9 mouse cellular contexts compared by ENCODE assay signal in the genomic region with DNA sequence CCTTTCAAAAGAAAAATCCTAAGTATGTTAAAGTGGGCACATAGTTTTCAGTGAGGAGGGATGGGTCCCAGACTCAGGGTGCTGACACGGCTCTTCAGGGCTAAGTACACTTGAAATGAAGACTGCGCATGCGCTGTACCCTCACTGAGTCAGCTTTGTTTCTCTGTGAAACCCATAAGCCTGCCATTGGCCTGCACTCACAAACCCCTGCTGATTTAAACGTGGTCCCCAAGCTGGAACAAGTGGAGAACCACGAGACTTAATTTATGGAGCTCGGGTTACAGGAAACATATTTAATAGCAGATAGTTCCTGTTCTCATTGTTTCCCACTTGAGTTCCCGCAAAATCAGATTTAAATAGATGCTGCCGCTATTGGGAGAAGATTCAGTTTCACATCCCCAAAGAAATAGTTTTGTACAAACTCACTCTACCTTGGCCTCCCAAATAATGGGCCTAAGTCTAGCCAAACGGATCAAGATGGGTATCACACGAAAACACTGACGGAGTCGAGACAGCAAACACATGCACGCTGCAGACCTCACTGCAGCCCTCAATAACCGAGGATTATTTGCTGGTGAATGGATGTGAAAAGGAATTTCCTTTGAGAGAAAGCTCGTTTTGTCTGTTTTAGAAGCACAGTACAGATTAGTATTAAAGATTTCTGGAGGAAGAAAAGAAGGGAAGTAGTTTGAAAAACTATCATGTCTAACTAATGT. TPM values are rescaled to one million over a fixed set of nuclear protein-coding genes. Genes with fewer than 3 reads are reported as not detected.
DNase-seq lines count a peak whose midpoint lies in the region; ATAC-seq and TF ChIP-seq lines count a peak whose summit lies in the region.
"Had no signal": no experiment of that assay in that cellular context is flagged by ENCODE, and none has a peak within 500 bp of the region (broad histone marks: within the 10 kb centered on the region; RNA-seq: fewer than 3 reads in every experiment).

No protein-coding gene starts in this region.

- intact Hi-C loops in heart, postnatal 25 days (cut with DNase I): no loop called here
- intact Hi-C loops in heart, postnatal 36 days (cut with DNase I): no loop called here

- H3K27ac ChIP-seq in heart, postnatal 0 days (ENCODE audit: low read depth): no peak overlapping the region
- no peak overlapping the region for H3K27ac ChIP-seq in embryonic facial prominence, embryonic 13.5 days
- H3K27ac ChIP-seq in kidney, embryonic 15.5 days: 0 out of 2 replicates have a peak overlapping the region, but pooled peaks have one; percentile 45

- no peak for TF ChIP-seq EP300 in heart, postnatal 0 days (IDR thresholded peaks at IDR 0.05; ENCODE audit: low read depth)

- ATAC-seq in heart, postnatal 0 days (ENCODE audit: insufficient read depth, low read depth): no peak
- 0 out of 2 replicates have a peak, but pooled peaks have one; percentile 32 for ATAC-seq in embryonic facial prominence, embryonic 13.5 days (ENCODE audit: insufficient number of reproducible peaks, insufficient read depth, low FRiP score, low TSS enrichment, low read depth)
- no peak for ATAC-seq in kidney, embryonic 15.5 days (replicated peaks; ENCODE audit: low FRiP score)

- DNase-seq in heart, postnatal 0 days (ENCODE audit: low spot score): no peak
- no peak for DNase-seq in heart, postnatal 25 days (ENCODE audit: low spot score)
- DNase-seq in lung, adult 18-20 months: peak; percentile 32 to 42
- DNase-seq in right cerebral cortex, postnatal 14 days: peak; percentile 37
- DNase-seq in adipocyte (ENCODE audit: low spot score): no peak
- DNase-seq in heart, postnatal 36 days: no peak

- H3K27me3 ChIP-seq in heart, postnatal 0 days (ENCODE audit: control insufficient read depth, insufficient read depth, low read length): no peaks in the 10 kb centered on the region
- H3K27me3 ChIP-seq in embryonic facial prominence, embryonic 13.5 days: 0 out of 2 replicates have a peak, but pooled peaks cover 3% of the 10 kb centered on the region
- H3K27me3 ChIP-seq in kidney, embryonic 15.5 days: 0 out of 2 replicates have a peak, but pooled peaks cover 2% of the 10 kb centered on the region
- H3K27me3 ChIP-seq: megakaryocyte, embryonic 14.5 days had no signal

- no peak for TF ChIP-seq CTCF in heart, postnatal 0 days (IDR thresholded peaks at IDR 0.05; ENCODE audit: low read depth)

- H3K9ac ChIP-seq in heart, postnatal 0 days (replicated peaks; ENCODE audit: low read depth, low read length): no peak overlapping the region
- H3K9ac ChIP-seq in embryonic facial prominence, embryonic 13.5 days: no peak overlapping the region
- no peak overlapping the region for H3K9ac ChIP-seq in kidney, embryonic 15.5 days

- H3K4me2 ChIP-seq in heart, postnatal 0 days (ENCODE audit: low read depth, low read length): 0 out of 2 replicates have a peak overlapping the region, but pooled peaks have one; percentile 6
- H3K4me2 ChIP-seq in embryonic facial prominence, embryonic 13.5 days: peak overlapping the region; percentile 9
- 0 out of 2 replicates have a peak overlapping the region, but pooled peaks have one; percentile 14 for H3K4me2 ChIP-seq in kidney, embryonic 15.5 days

- H3K4me3 ChIP-seq in heart, postnatal 0 days (ENCODE audit: low read depth, low read length): no peak overlapping the region
- H3K4me3 ChIP-seq in embryonic facial prominence, embryonic 13.5 days: no peak overlapping the region
- H3K4me3 ChIP-seq in kidney, embryonic 15.5 days (replicated peaks): no peak overlapping the region
- H3K4me3 ChIP-seq: megakaryocyte, embryonic 14.5 days had no signal

- H3K9me3 ChIP-seq in heart, postnatal 0 days (replicated peaks; ENCODE audit: control insufficient read depth, low read length): no peaks in the 10 kb centered on the region
- H3K9me3 ChIP-seq in embryonic facial prominence, embryonic 13.5 days: no peaks in the 10 kb centered on the region
- H3K9me3 ChIP-seq in kidney, embryonic 15.5 days (replicated peaks): no peaks in the 10 kb centered on the region
- H3K9me3 ChIP-seq: megakaryocyte, embryonic 14.5 days had no signal

- H3K36me3 ChIP-seq in heart, postnatal 0 days (replicated peaks; ENCODE audit: control insufficient read depth, insufficient read depth, low read length): no peaks in the 10 kb centered on the region
- no peaks in the 10 kb centered on the region for H3K36me3 ChIP-seq in embryonic facial prominence, embryonic 13.5 days
- H3K36me3 ChIP-seq in kidney, embryonic 15.5 days: no peaks in the 10 kb centered on the region

- 56% methylated on average over 15 of the region's 15 CpGs for WGBS in heart, postnatal 0 days
- 36% methylated on average over 15 of the region's 15 CpGs for WGBS in embryonic facial prominence, embryonic 13.5 days
- WGBS in kidney, embryonic 15.5 days: 46% methylated on average over 15 of the region's 15 CpGs

- H3K4me1 ChIP-seq in heart, postnatal 0 days (ENCODE audit: control insufficient read depth, insufficient read depth): no peaks in the 10 kb centered on the region
- H3K4me1 ChIP-seq in embryonic facial prominence, embryonic 13.5 days: peaks cover 7% of the 10 kb centered on the region
- H3K4me1 ChIP-seq in kidney, embryonic 15.5 days: no peaks in the 10 kb centered on the region
- H3K4me1 ChIP-seq: megakaryocyte, embryonic 14.5 days had no signal

RNA-seq across cellular contexts. Expression of a gene that starts 36.5 kb away (rescaled TPM):
- not detected in 2 replicates for total RNA-seq in heart, postnatal 0 days (2014; rRNA removed; ENCODE audit: low replicate concordance)
- polyA plus RNA-seq in heart, postnatal 0 days (2015; fragmentation: Nextera tagmentation; extraction: Ambion mirVana): 0.04 and 0.08 TPM in 2 replicates
- under 1 TPM; 0.05 to 0.06 TPM for total RNA-seq in heart, postnatal 25 days (2021)
- polyA plus RNA-seq in embryonic facial prominence, embryonic 13.5 days (2015; fragmentation: Nextera tagmentation; extraction: Ambion mirVana): 16.0 and 16.8 TPM in 2 replicates
- polyA plus RNA-seq in kidney, embryonic 15.5 days (2015; fragmentation: Nextera tagmentation; extraction: Ambion mirVana): 6.9 and 7.8 TPM in 2 replicates
- total RNA-seq in heart, postnatal 36 days (2021): under 1 TPM in 1 of 2 experiments, not detected in 1; 0.08 TPM

RNA-seq across cellular contexts. Expression of a gene that starts 54.3 kb away (rescaled TPM):
- total RNA-seq in heart, postnatal 0 days (2014; rRNA removed; ENCODE audit: low replicate concordance): not detected in 2 replicates
- not detected in 2 replicates for polyA plus RNA-seq in heart, postnatal 0 days (2015; fragmentation: Nextera tagmentation; extraction: Ambion mirVana)
- not detected for total RNA-seq in heart, postnatal 25 days (2021)
- not detected in 2 replicates for polyA plus RNA-seq in embryonic facial prominence, embryonic 13.5 days (2015; fragmentation: Nextera tagmentation; extraction: Ambion mirVana)
- 0.21 and 0.22 TPM in 2 replicates for polyA plus RNA-seq in kidney, embryonic 15.5 days (2015; fragmentation: Nextera tagmentation; extraction: Ambion mirVana)
- total RNA-seq in heart, postnatal 36 days (2021): not detected

Comparison
In these comparisons a context has a peak if more than half of its experiments do, and no peak if none do; other contexts are left out.
1. DNase-seq: peak in lung, adult 18-20 months (2 of 2) and right cerebral cortex, postnatal 14 days (single experiment); none in heart, postnatal 0 days (single experiment), heart, postnatal 25 days (single experiment), adipocyte (single experiment) and heart, postnatal 36 days (0 of 2).
2. Peak in every context shown above with its lines, with median percentiles within 50 percentile points of each other: H3K4me2 ChIP-seq.